Mouse (Mus musculus): Measurements from ENCODE around the gene Rgs8. TPM values are rescaled to one million over a fixed set of nuclear protein-coding genes. Genes with fewer than 3 reads are reported as not detected.
A peak's percentile ranks its signal among the peaks of the same experiment; 100 is the strongest.

Gene Rgs8
- polyA plus RNA-seq (2015; fragmentation: Nextera tagmentation; extraction: Ambion mirVana), result 32.4 and 33.6 TPM in 2 replicates

GRCm38 (mm10) chr1:153652938-153653623, at the start of gene Rgs8:
Rgs8 (plus strand) TSS chr1:153653025.
- H3K4me3 ChIP-seq (replicated peaks), result peak within 1 kb of the TSS; percentile 53
- peaks cover 53% of the 10 kb centered on the region for H3K4me1 ChIP-seq (replicated peaks)
- no peaks in the 10 kb centered on the region for H3K27me3 ChIP-seq
- H3K27ac ChIP-seq, result peak within 1 kb of the TSS; percentile 87
- H3K4me2 ChIP-seq (replicated peaks), result peak within 1 kb of the TSS; percentile 73
- H3K36me3 ChIP-seq, result no peaks in the 10 kb centered on the region
- ATAC-seq, result peak; percentile 91
- H3K9me3 ChIP-seq, result no peaks in the 10 kb centered on the region
- peak within 1 kb of the TSS; percentile 78 for H3K9ac ChIP-seq (replicated peaks)
- WGBS, result under 1% methylated on average over 26 of the region's 26 CpGs

GRCm38 (mm10) chr1:153617340-153617830, 35.4 kb upstream of the Rgs8 start:
- ATAC-seq, result no peak
- WGBS, result 92% methylated on average over 9 of the region's 9 CpGs
- Histone ChIP-seq H3K4me3 (replicated peaks) (no peak overlapping the region), H3K27ac (no peak overlapping the region), H3K4me1 (replicated peaks) (no peaks in the 10 kb centered on the region), H3K27me3 (no peaks in the 10 kb centered on the region), H3K9me3 (no peaks in the 10 kb centered on the region), H3K36me3 (no peaks in the 10 kb centered on the region), H3K4me2 (replicated peaks) (no peak overlapping the region), H3K9ac (replicated peaks) (no peak overlapping the region)

DNA sequence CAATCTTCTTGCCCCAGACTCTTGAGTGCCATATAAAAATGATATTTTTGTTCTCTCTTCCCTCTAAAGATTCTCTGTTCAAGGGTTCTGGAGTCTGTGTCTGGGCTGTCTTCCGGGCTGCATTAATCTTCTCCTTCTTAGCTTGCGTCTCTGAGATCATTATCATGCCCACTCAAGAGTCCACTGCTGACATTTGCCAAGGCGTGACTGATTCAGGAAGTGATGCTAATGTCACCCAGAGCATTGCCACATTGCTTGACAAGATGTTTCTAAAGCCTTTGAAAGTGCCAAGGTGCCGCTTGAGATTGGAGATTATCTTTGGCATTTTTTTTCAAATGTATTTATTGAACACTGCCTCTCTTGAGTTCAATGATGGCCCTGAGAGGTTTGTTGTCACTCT, 29.8 kb upstream of the Rgs8 start:
- Histone ChIP-seq H3K27ac (no peak overlapping the region), H3K4me3 (replicated peaks) (no peak overlapping the region), H3K9ac (replicated peaks) (no peak overlapping the region), H3K9me3 (no peaks in the 10 kb centered on the region), H3K4me1 (replicated peaks) (no peaks in the 10 kb centered on the region), H3K4me2 (replicated peaks) (no peak overlapping the region), H3K36me3 (no peaks in the 10 kb centered on the region), H3K27me3 (no peaks in the 10 kb centered on the region)
- 84% methylated on average over 4 of the region's 4 CpGs for WGBS
- ATAC-seq, result no peak

- Histone ChIP-seq H3K27ac (no peak overlapping the region), H3K9ac (replicated peaks) (no peak overlapping the region), H3K27me3 (no peaks in the 10 kb centered on the region), H3K4me1 (replicated peaks) (no peaks in the 10 kb centered on the region), H3K4me2 (replicated peaks) (no peak overlapping the region), H3K4me3 (replicated peaks) (no peak overlapping the region), H3K9me3 (no peaks in the 10 kb centered on the region), H3K36me3 (no peaks in the 10 kb centered on the region)
- ATAC-seq, result no peak
- WGBS, result 91% methylated on average over 6 of the region's 6 CpGs
Observed at GRCm38 (mm10) chr1:153632686-153633085, 20.1 kb upstream of the Rgs8 start.

DNA sequence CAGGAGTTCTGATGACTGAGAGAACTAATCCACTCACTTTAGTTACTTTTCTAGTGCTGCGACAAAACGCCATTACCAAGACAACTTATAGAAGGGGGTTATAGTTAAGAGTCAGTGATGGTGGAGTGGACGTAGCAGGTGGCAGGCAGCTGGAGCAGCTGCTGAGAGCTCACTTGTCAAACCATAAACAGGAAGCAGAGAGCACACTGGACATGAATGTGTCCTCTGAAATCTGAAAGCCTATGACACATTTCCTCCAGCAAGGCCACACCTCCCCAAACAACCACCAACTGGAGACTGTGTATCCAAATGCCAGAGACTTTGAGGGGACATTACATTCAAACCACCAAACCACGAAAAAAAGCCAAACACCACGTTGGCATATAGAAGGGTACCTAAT, 17.8 kb upstream of the Rgs8 start:
- H3K36me3 ChIP-seq, result no peaks in the 10 kb centered on the region
- H3K27ac ChIP-seq, result no peak overlapping the region
- H3K4me3 ChIP-seq (replicated peaks), result no peak overlapping the region
- H3K4me1 ChIP-seq (replicated peaks), result no peaks in the 10 kb centered on the region
- no peak overlapping the region for H3K9ac ChIP-seq (replicated peaks)
- no peak for ATAC-seq
- no peaks in the 10 kb centered on the region for H3K9me3 ChIP-seq
- WGBS, result 81% methylated on average over 5 of the region's 5 CpGs
- H3K4me2 ChIP-seq (replicated peaks), result no peak overlapping the region
- no peaks in the 10 kb centered on the region for H3K27me3 ChIP-seq

- Histone ChIP-seq H3K4me3 (replicated peaks) (no peak overlapping the region), H3K27ac (no peak overlapping the region), H3K4me1 (replicated peaks) (no peaks in the 10 kb centered on the region; the same call in 1 of the 2 replicates), H3K27me3 (no peaks in the 10 kb centered on the region), H3K36me3 (no peaks in the 10 kb centered on the region), H3K9ac (replicated peaks) (no peak overlapping the region), H3K9me3 (no peaks in the 10 kb centered on the region), H3K4me2 (replicated peaks) (no peak overlapping the region)
- WGBS, result 90% methylated on average over 3 of the region's 3 CpGs
- ATAC-seq, result no peak
Observed at GRCm38 (mm10) chr1:153635521-153635920, 17.3 kb upstream of the Rgs8 start.

- no peaks in the 10 kb centered on the region for H3K9me3 ChIP-seq
- H3K27ac ChIP-seq, result no peak overlapping the region
- H3K4me1 ChIP-seq (replicated peaks), result peaks cover 12% of the 10 kb centered on the region
- ATAC-seq, result no peak
- no peak overlapping the region for H3K4me3 ChIP-seq (replicated peaks)
- no peaks in the 10 kb centered on the region for H3K36me3 ChIP-seq
- no peaks in the 10 kb centered on the region for H3K27me3 ChIP-seq
- no peak overlapping the region for H3K9ac ChIP-seq (replicated peaks)
- 63% methylated on average over 5 of the region's 5 CpGs for WGBS
- H3K4me2 ChIP-seq (replicated peaks), result no peak overlapping the region
Observed at GRCm38 (mm10) chr1:153636821-153637220, 16.0 kb upstream of the Rgs8 start.

DNA sequence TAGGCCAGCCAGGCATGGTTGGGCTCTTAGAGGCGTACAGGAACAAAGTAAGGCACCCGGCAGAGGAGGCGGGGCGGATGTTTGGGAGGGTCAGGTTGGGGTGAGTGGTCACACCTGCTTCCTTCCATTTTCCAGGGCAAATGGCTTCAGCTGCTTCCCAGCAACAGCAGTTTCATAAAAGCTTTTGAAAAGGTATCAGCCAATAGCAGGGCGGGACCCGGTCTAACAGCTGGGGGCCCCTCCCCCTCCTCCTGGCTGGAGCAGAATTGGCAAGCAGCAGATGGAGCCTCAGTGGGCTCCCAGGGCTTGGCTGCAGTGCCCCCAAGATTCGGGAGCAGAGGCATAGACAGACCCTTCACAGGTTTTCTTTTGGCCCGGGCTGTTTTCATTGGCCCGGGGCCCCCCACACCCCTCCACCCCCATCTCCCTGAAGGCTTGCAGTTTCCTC, 11.3 kb upstream of the Rgs8 start:
- Histone ChIP-seq H3K9ac (replicated peaks) (peak overlapping the region; percentile 46; the same call in 1 of the 2 replicates), H3K4me3 (replicated peaks) (peak overlapping the region; percentile 23), H3K4me1 (replicated peaks) (peaks cover 27% of the 10 kb centered on the region), H3K36me3 (no peaks in the 10 kb centered on the region), H3K9me3 (no peaks in the 10 kb centered on the region), H3K27ac (peak overlapping the region; percentile 72), H3K27me3 (no peaks in the 10 kb centered on the region), H3K4me2 (replicated peaks) (peak overlapping the region; percentile 49)
- ATAC-seq, result peak; percentile 94
- 3% methylated on average over 9 of the region's 9 CpGs for WGBS

DNA sequence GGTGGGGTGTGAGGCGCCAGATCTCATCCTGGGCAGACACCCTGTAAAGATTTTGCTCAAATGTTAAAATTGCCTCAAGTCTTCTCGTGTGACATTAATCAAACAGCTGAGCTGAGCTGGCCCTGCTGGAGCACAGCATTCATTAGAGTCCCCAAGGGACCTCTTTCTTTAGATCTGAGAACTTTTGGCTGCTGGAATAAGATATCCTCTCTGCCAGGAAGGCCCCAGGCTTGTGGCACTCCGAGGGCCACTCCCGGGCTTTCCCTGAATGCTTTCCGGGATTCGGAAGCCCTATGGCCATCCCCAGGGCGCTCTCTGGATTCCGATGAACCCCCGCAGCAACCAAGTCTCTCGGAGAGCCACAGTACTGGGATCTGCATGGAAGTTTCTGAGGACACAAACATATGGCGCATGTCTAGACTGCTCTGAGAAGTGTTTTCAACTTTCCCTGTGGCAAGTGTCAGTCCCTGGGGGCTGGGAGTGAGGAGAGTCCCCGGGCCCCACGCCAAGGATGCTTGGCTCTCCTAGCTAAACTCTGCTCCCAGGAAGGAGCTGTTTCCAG, 10.8 kb upstream of the Rgs8 start:
- H3K27ac ChIP-seq, result peak overlapping the region; percentile 72
- no peaks in the 10 kb centered on the region for H3K36me3 ChIP-seq
- no peak overlapping the region for H3K9ac ChIP-seq (replicated peaks)
- peaks cover 27% of the 10 kb centered on the region for H3K4me1 ChIP-seq (replicated peaks)
- WGBS, result 2% methylated on average over 13 of the region's 13 CpGs
- H3K4me2 ChIP-seq (replicated peaks), result peak overlapping the region; percentile 49
- no peaks in the 10 kb centered on the region for H3K27me3 ChIP-seq
- peak; percentile 68 for ATAC-seq
- H3K9me3 ChIP-seq, result no peaks in the 10 kb centered on the region; the same call in 1 of the 2 replicates
- peak overlapping the region; percentile 23 for H3K4me3 ChIP-seq (replicated peaks)

GRCm38 (mm10) chr1:153653674-153654073, 849 bp downstream of the Rgs8 start:
- H3K4me3 ChIP-seq (replicated peaks), result peak overlapping the region; percentile 53
- H3K27me3 ChIP-seq, result no peaks in the 10 kb centered on the region
- H3K9ac ChIP-seq (replicated peaks), result peak overlapping the region; percentile 78
- peak overlapping the region; percentile 73 for H3K4me2 ChIP-seq (replicated peaks)
- WGBS, result 5% methylated on average over 5 of the region's 5 CpGs
- no peaks in the 10 kb centered on the region for H3K9me3 ChIP-seq
- H3K36me3 ChIP-seq, result no peaks in the 10 kb centered on the region
- peaks cover 59% of the 10 kb centered on the region for H3K4me1 ChIP-seq (replicated peaks)
- peak overlapping the region; percentile 87 for H3K27ac ChIP-seq
- no peak for ATAC-seq

DNA sequence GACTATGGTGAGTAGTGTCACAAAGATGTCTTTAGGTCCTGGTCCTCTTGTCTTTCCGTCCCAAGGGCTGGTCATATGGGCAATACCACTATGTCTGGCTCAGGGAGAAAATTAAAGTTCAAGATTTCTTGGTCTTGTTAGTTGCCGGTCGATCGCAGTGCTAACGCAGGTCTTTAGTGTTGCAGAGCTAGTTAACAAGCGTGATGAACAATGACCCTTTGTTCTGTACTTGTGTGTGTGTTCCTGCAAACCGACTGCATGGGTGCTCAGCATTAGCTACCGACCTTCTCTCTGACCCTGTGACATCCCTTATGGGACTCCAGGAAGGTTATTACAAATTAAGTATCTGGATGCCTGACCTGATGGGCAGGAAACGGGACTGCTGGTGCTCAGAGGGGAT, 6.8 kb downstream of the Rgs8 start:
- ATAC-seq, result no peak
- Histone ChIP-seq H3K4me1 (replicated peaks) (peaks cover 81% of the 10 kb centered on the region), H3K4me3 (replicated peaks) (no peak overlapping the region), H3K27ac (peak overlapping the region; percentile 88), H3K27me3 (no peaks in the 10 kb centered on the region), H3K4me2 (replicated peaks) (peak overlapping the region; percentile 25), H3K9ac (replicated peaks) (no peak overlapping the region), H3K9me3 (no peaks in the 10 kb centered on the region), H3K36me3 (no peaks in the 10 kb centered on the region)
- 12% methylated on average over 9 of the region's 9 CpGs for WGBS

DNA sequence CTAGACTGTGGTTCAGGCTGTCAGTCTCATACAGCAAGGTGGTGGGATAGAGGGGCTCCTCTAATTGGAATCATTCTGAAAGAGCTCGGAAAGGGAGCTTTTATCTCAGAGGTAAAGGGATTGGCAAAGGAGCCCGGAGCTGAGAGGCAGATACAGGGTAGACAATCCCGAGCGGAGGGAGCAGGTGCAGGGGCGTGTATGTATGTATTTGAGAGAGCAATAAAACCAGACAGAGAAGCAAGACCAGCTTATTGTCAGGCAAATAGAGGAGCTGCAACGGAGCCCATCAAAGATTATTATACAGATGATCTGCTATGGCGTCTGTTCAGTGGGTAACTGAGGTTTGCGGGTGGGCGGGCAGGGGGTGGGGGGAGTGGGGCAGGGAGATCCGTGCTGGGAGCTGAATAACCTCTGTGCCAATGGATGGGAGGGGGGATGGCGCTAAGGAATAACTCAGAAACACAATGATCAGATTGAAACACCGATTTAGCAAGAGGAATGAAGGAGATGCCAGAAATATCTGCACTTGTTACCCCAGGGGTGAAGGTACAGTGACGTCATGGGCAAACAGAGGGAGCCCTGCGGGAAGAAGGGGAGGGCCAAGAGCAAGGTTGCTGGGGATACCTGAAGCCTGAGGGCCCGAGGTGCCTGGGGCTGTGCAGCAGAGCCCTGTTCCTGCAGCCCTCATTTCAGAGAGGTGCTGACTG, 8.3 kb downstream of the Rgs8 start:
- no peaks in the 10 kb centered on the region for H3K27me3 ChIP-seq
- WGBS, result 6% methylated on average over 15 of the region's 15 CpGs
- peak overlapping the region; percentile 88 for H3K27ac ChIP-seq
- H3K36me3 ChIP-seq, result no peaks in the 10 kb centered on the region
- H3K4me1 ChIP-seq (replicated peaks), result peaks cover 84% of the 10 kb centered on the region
- ATAC-seq, result peak; percentile 69
- H3K9me3 ChIP-seq, result no peaks in the 10 kb centered on the region
- peak overlapping the region; percentile 16 for H3K4me3 ChIP-seq (replicated peaks)
- H3K4me2 ChIP-seq (replicated peaks), result peak overlapping the region; percentile 48
- H3K9ac ChIP-seq (replicated peaks), result peak overlapping the region; percentile 50

Data from midbrain, embryonic 13.5 days (tissue).